ENCODE assay signal across 9 mouse cellular contexts in the genomic region with DNA sequence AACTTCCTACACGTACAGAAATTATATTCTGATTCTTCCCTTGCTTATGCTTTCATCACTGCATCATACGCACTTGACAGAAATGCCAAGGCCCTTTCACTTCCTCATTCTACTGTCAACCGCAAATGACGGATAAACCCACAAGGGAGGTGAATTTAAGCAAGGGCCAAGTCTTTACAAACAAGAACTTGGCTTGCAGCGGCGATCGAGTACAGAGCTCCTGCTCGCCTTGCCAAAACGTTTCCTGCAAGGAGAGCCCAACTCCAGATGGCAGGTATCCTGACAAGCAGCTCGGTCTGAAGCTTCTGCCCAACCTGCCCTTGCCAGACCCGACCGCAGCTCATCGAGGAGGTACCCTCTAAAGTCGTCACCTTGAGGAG. TPM values are rescaled to one million over a fixed set of nuclear protein-coding genes. Genes with fewer than 3 reads are reported as not detected.
DNase-seq lines count a peak whose midpoint lies in the region; ATAC-seq and TF ChIP-seq lines count a peak whose summit lies in the region.
"Had no signal": no experiment of that assay in that cellular context is flagged by ENCODE, and none has a peak within 500 bp of the region (broad histone marks: within the 10 kb centered on the region; RNA-seq: fewer than 3 reads in every experiment).

No protein-coding gene starts in this region.

- peak; percentile 66 for TF ChIP-seq EP300 in stomach, postnatal 0 days (optimal IDR thresholded peaks at IDR 0.05)

- no peaks in the 10 kb centered on the region for H3K9me3 ChIP-seq in hindbrain, embryonic 10.5 days
- H3K9me3 ChIP-seq in stomach, postnatal 0 days (ENCODE audit: control insufficient read depth, low read length), result no peaks in the 10 kb centered on the region

- H3K9ac ChIP-seq in stomach, postnatal 0 days (ENCODE audit: low read length), result peak overlapping the region; percentile 87

- H3K36me3 ChIP-seq in hindbrain, embryonic 10.5 days, result peaks cover 7% of the 10 kb centered on the region
- H3K36me3 ChIP-seq in stomach, postnatal 0 days (ENCODE audit: control insufficient read depth, insufficient read depth, low read length), result peaks cover 1% of the 10 kb centered on the region

- peaks cover 26% of the 10 kb centered on the region for H3K4me1 ChIP-seq in hindbrain, embryonic 10.5 days (replicated peaks)
- peaks cover 7% of the 10 kb centered on the region for H3K4me1 ChIP-seq in stomach, postnatal 0 days (replicated peaks; ENCODE audit: control insufficient read depth, insufficient read depth)

- no peak for DNase-seq in layer of hippocampus, adult 2 months (ENCODE audit: low spot score in 2 of 2)
- DNase-seq in layer of hippocampus, postnatal 10 days (ENCODE audit: low spot score in 2 of 2), result no peak
- peak; percentile 42 for DNase-seq in c-Kit-negative CD71-positive TER-119-positive erythroid progenitor cells, embryonic 14.5 days (ENCODE audit: low read depth, low spot score)
- no peak for DNase-seq in hindbrain, embryonic 10.5 days (ENCODE audit: low spot score)
- peak; percentile 86 for DNase-seq in lung, postnatal 36 days
- no peak for DNase-seq in stomach, postnatal 0 days (ENCODE audit: low spot score)
- DNase-seq in adrenal gland, postnatal 10 days, result no peak
- no peak for DNase-seq in layer of hippocampus, adult 11-12 months (ENCODE audit: low spot score)

- no peaks in the 10 kb centered on the region for H3K27me3 ChIP-seq in hindbrain, embryonic 10.5 days (ENCODE audit: insufficient read depth, poor library complexity, severe bottlenecking)
- H3K27me3 ChIP-seq in stomach, postnatal 0 days (ENCODE audit: control insufficient read depth, insufficient read depth, low read length), result no peaks in the 10 kb centered on the region

- TF ChIP-seq CTCF in layer of hippocampus, adult 2 months (conservative IDR thresholded peaks at IDR 0.05), result no peak
- TF ChIP-seq CTCF in stomach, postnatal 0 days (IDR thresholded peaks at IDR 0.05; ENCODE audit: low read depth), result no peak

- H3K4me3 ChIP-seq in layer of hippocampus, adult 2 months, result peak overlapping the region; percentile 58
- H3K4me3 ChIP-seq in hindbrain, embryonic 10.5 days, result peak overlapping the region; percentile 80
- peak overlapping the region; percentile 74 for H3K4me3 ChIP-seq in stomach, postnatal 0 days (ENCODE audit: low read depth, low read length)

- peak overlapping the region; percentile 63 for H3K4me2 ChIP-seq in stomach, postnatal 0 days (replicated peaks; ENCODE audit: low read depth)

- H3K27ac ChIP-seq in layer of hippocampus, adult 2 months, result peak overlapping the region; percentile 96
- peak overlapping the region; percentile 94 for H3K27ac ChIP-seq in hindbrain, embryonic 10.5 days
- H3K27ac ChIP-seq in stomach, postnatal 0 days (replicated peaks), result peak overlapping the region; percentile 99

- ATAC-seq in stomach, postnatal 0 days (ENCODE audit: low FRiP score, low TSS enrichment), result peak; percentile 21; the same call in 1 of the 2 replicates

- WGBS in hindbrain, embryonic 10.5 days, result under 1% methylated on average over 14 of the region's 14 CpGs
- WGBS in stomach, postnatal 0 days, result under 1% methylated on average over 14 of the region's 14 CpGs

RNA-seq across cellular contexts. Expression of gene Rchy1, which starts 0.6 kb away (rescaled TPM):
- total RNA-seq in layer of hippocampus, adult 2 months (2021), result 10 to 100 TPM; 46.9 to 51.7 TPM
- 10 to 100 TPM; 48.0 to 53.2 TPM for total RNA-seq in layer of hippocampus, postnatal 10 days (2021)
- 59.2 and 62.9 TPM in 2 replicates for polyA plus RNA-seq in hindbrain, embryonic 10.5 days (2016; fragmentation: Nextera tagmentation; extraction: Ambion mirVana)
- 65.7 and 73.2 TPM in 2 replicates for polyA plus RNA-seq in stomach, postnatal 0 days (2015; fragmentation: Nextera tagmentation; extraction: Ambion mirVana)
- 10 to 100 TPM; 50.8 to 51.7 TPM for total RNA-seq in adrenal gland, postnatal 10 days (2021)

RNA-seq across cellular contexts. Expression of gene Odaph, which starts 25.0 kb away (rescaled TPM):
- not detected for total RNA-seq in layer of hippocampus, adult 2 months (2021)
- under 1 TPM in 1 of 2 experiments, not detected in 1; 0.22 TPM for total RNA-seq in layer of hippocampus, postnatal 10 days (2021)
- not detected in 2 replicates for polyA plus RNA-seq in hindbrain, embryonic 10.5 days (2016; fragmentation: Nextera tagmentation; extraction: Ambion mirVana)
- 0.23 and 0.30 TPM in 2 replicates for polyA plus RNA-seq in stomach, postnatal 0 days (2015; fragmentation: Nextera tagmentation; extraction: Ambion mirVana)
- total RNA-seq in adrenal gland, postnatal 10 days (2021), result not detected
- polyA plus RNA-seq: brain, embryonic 14.5 days had no signal

Comparison
In these comparisons a context has a peak if more than half of its experiments do, and no peak if none do; other contexts are left out.
1. DNase-seq: peak in c-Kit-negative CD71-positive TER-119-positive erythroid progenitor cells, embryonic 14.5 days (single experiment) and lung, postnatal 36 days (single experiment); none in layer of hippocampus, adult 2 months (0 of 2), layer of hippocampus, postnatal 10 days (0 of 2), hindbrain, embryonic 10.5 days (single experiment), stomach, postnatal 0 days (single experiment), adrenal gland, postnatal 10 days (single experiment) and layer of hippocampus, adult 11-12 months (single experiment).
2. Peak in every context shown above with its lines, with median percentiles within 50 percentile points of each other: H3K27ac ChIP-seq and H3K4me3 ChIP-seq.